Mouse (Mus musculus) embryonic stem cell, embryonic (primary cell): Measurements from ENCODE around the gene Men1.

ENCODE experiments used
- CTCF ChIA-PET, 4 experiments: fragments of 300-600 bp in 2 of 4; fragments of 350-600 bp in 2 of 4; sonication (Branson Sonifier 250); formaldehyde crosslinking; loops; one replicate each; lab custom pipeline; 2022; ENCODE audit warnings: inconsistent platforms in 2 of 4; lab: Charles Lee
- POLR2A ChIA-PET, 4 experiments: fragments of 300-600 bp in 2 of 4; fragments of 350-600 bp in 2 of 4; sonication (Branson Sonifier 250); formaldehyde crosslinking; loops; one replicate each; lab custom pipeline; 2022; ENCODE audit warnings: antibody characterized with exemption in 4 of 4, inconsistent platforms in 1 of 4; lab: Charles Lee

Men1 gene

GRCm38 (mm10) chr19:6354030-6354429, 19.3 kb downstream of the Men1 start:
- POLR2A ChIA-PET = interaction anchor here in 2 of 4 experiments (0.6 to 27.3 kb wide), 7 partner anchors 7 to 63 kb away, joined by 3 to 400 read pairs (median 7); partner anchors contain the start of genes Map4k2 (in 2 of the 2), Men1 (in 2 of the 2) and Sf1 (in 2 of the 2)
- CTCF ChIA-PET = interaction anchor here in 2 of 4 experiments (0.9 to 1.4 kb wide), 3 partner anchors 13 to 43 kb away, joined by 3 to 4 read pairs (median 3); partner anchors contain the start of gene Map4k2 (in 1 of the 2)

GRCm38 (mm10) chr19:6361291-6361690, 26.5 kb downstream of the Men1 start:
- POLR2A ChIA-PET = interaction anchor here in 1 of 4 experiments (16.9 to 19.7 kb wide), 2 partner anchors 17 to 21 kb away, joined by 400 to 493 read pairs; partner anchors contain the start of genes Map4k2, Men1 and Pygm
- CTCF ChIA-PET = interaction anchor here in 1 of 4 experiments (0.5 kb wide), 1 partner anchor 276 kb away, joined by 6 read pairs; no protein-coding TSS in a partner anchor

- CTCF ChIA-PET = interaction anchor here in 3 of 4 experiments (0.5 to 2.3 kb wide), 21 partner anchors 11 to 992 kb away, joined by 3 to 21 read pairs (median 4); partner anchors contain the start of genes Men1 (in 2 of the 3), Ap5b1 (in 1 of the 3), Arl2 (in 1 of the 3) and Batf2 (in 1 of the 3)
- POLR2A ChIA-PET = interaction anchor here (0.6 to 19.7 kb wide), 156 partner anchors 7 to 902 kb away, joined by 3 to 493 read pairs (median 4); partner anchors contain the start of genes Map4k2 (in 4 of the 4), Men1 (in 3 of the 4), Arl2 (in 2 of the 4) and Bad (in 2 of the 4)
Observed at GRCm38 (mm10) chr19:6363091-6363410, 28.3 kb downstream of the Men1 start.

GRCm38 (mm10) chr19:6363411-6364240, 28.8 kb downstream of the Men1 start, which contains the start of gene Sf1:
TSS of gene Sf1 (plus strand) at chr19:6363690.
- ChIA-PET POLR2A (interaction anchor here (0.6 to 19.7 kb wide), 171 partner anchors 8 to 902 kb away, joined by 3 to 493 read pairs (median 4); partner anchors contain the start of genes Map4k2 (in 4 of the 4), Ehd1 (in 3 of the 4), Men1 (in 3 of the 4) and Arl2 (in 2 of the 4)), CTCF (interaction anchor here in 3 of 4 experiments (0.5 to 2.3 kb wide), 24 partner anchors 10 to 993 kb away, joined by 3 to 21 read pairs (median 4); partner anchors contain the start of genes Men1 (in 2 of the 3), Ap5b1 (in 1 of the 3), Arl2 (in 1 of the 3) and Batf2 (in 1 of the 3))

- ChIA-PET POLR2A (interaction anchor here (0.6 to 19.7 kb wide), 81 partner anchors 9 to 875 kb away, joined by 3 to 493 read pairs (median 6); partner anchors contain the start of genes Ehd1 (in 3 of the 4), Map4k2 (in 3 of the 4), Men1 (in 3 of the 4) and Cdca5 (in 2 of the 4)), CTCF (interaction anchor here in 3 of 4 experiments (0.5 to 2.3 kb wide), 9 partner anchors 9 to 615 kb away, joined by 3 to 21 read pairs (median 4); partner anchors contain the start of gene Ehd1 (in 1 of the 3))
Observed at GRCm38 (mm10) chr19:6364317-6364725, 29.5 kb downstream of the Men1 start.

- POLR2A ChIA-PET = interaction anchor here (0.6 to 19.7 kb wide), 50 partner anchors 9 to 615 kb away, joined by 3 to 493 read pairs (median 8); partner anchors contain the start of genes Map4k2 (in 3 of the 4), Men1 (in 3 of the 4), Cdca5 (in 2 of the 4) and Ehd1 (in 2 of the 4)
Observed at GRCm38 (mm10) chr19:6364842-6365241, 30.1 kb downstream of the Men1 start.

GRCm38 (mm10) chr19:6370175-6370574, 35.4 kb downstream of the Men1 start:
- CTCF ChIA-PET = no interaction called here
- POLR2A ChIA-PET = interaction anchor here in 2 of 4 experiments (0.7 to 19.7 kb wide), 6 partner anchors 11 to 117 kb away, joined by 3 to 493 read pairs (median 4); partner anchors contain the start of gene Pygm (in 2 of the 2)

More at GRCm38 (mm10) chr19:6364842-6365241, 30.1 kb downstream of the Men1 start:
- CTCF ChIA-PET = interaction anchor here in 3 of 4 experiments (0.5 to 2.3 kb wide), 4 partner anchors 9 to 547 kb away, joined by 3 to 21 read pairs (median 6); no protein-coding TSS in a partner anchor

- CTCF ChIA-PET = interaction anchor here in 1 of 4 experiments (3.5 kb wide), 1 partner anchor 11 kb away, joined by 18 read pairs; the partner anchor contains the start of gene Pygm
- POLR2A ChIA-PET = interaction anchor here in 3 of 4 experiments (0.5 to 21.5 kb wide), 7 partner anchors 2 to 849 kb away, joined by 6 to 493 read pairs (median 22); partner anchors contain the start of genes Sf1 (in 2 of the 3) and Pygm (in 1 of the 3)
Observed at GRCm38 (mm10) chr19:6372433-6372832, 37.7 kb downstream of the Men1 start.

GRCm38 (mm10) chr19:6373539-6374400, 39.0 kb downstream of the Men1 start:
- ChIA-PET POLR2A (interaction anchor here (0.6 to 21.5 kb wide), 19 partner anchors 4 to 597 kb away, joined by 3 to 493 read pairs (median 5); partner anchors contain the start of genes Sf1 (in 4 of the 4), Pygm (in 2 of the 4), Capn1 (in 1 of the 4) and Map4k2 (in 1 of the 4)), CTCF (interaction anchor here (0.5 to 3.6 kb wide), 19 partner anchors 9 to 340 kb away, joined by 3 to 21 read pairs (median 3); partner anchors contain the start of genes Pygm (in 2 of the 4), Sf1 (in 2 of the 4) and Map4k2 (in 1 of the 4))

- POLR2A ChIA-PET = interaction anchor here (1.1 to 21.5 kb wide), 12 partner anchors 4 to 359 kb away, joined by 3 to 493 read pairs (median 6); partner anchors contain the start of genes Sf1 (in 3 of the 4), Pygm (in 2 of the 4), Capn1 (in 1 of the 4) and Map4k2 (in 1 of the 4)
- CTCF ChIA-PET = interaction anchor here (0.5 to 3.6 kb wide), 10 partner anchors 9 to 543 kb away, joined by 3 to 21 read pairs (median 4); partner anchors contain the start of genes Pygm (in 1 of the 4) and Sf1 (in 1 of the 4)
Observed at GRCm38 (mm10) chr19:6374571-6374970, 39.8 kb downstream of the Men1 start.

GRCm38 (mm10) chr19:6375423-6376254, 40.9 kb downstream of the Men1 start:
- CTCF ChIA-PET = interaction anchor here in 3 of 4 experiments (0.7 to 3.6 kb wide), 9 partner anchors 8 to 78 kb away, joined by 3 to 21 read pairs (median 3); partner anchors contain the start of genes Map4k2 (in 1 of the 3), Pygm (in 1 of the 3) and Sf1 (in 1 of the 3)

GRCm38 (mm10) chr19:6376255-6376564, 41.4 kb downstream of the Men1 start:
- ChIA-PET CTCF (interaction anchor here in 2 of 4 experiments (0.7 to 3.6 kb wide), 5 partner anchors 12 to 78 kb away, joined by 3 to 21 read pairs (median 3); partner anchors contain the start of genes Map4k2 (in 1 of the 2) and Sf1 (in 1 of the 2)), POLR2A (interaction anchor here in 3 of 4 experiments (0.7 to 21.5 kb wide), 9 partner anchors 6 to 37 kb away, joined by 3 to 493 read pairs (median 26); partner anchors contain the start of genes Sf1 (in 2 of the 3), Map4k2 (in 1 of the 3) and Pygm (in 1 of the 3))

More at GRCm38 (mm10) chr19:6375423-6376254, 40.9 kb downstream of the Men1 start:
- POLR2A ChIA-PET = interaction anchor here (0.7 to 21.5 kb wide), 13 partner anchors 5 to 772 kb away, joined by 3 to 493 read pairs (median 6); partner anchors contain the start of genes Sf1 (in 3 of the 4), Pygm (in 2 of the 4) and Map4k2 (in 1 of the 4)

GRCm38 (mm10) chr19:6376643-6377042, 41.9 kb downstream of the Men1 start:
- ChIA-PET POLR2A (interaction anchor here (0.9 to 21.5 kb wide), 12 partner anchors 6 to 100 kb away, joined by 3 to 493 read pairs (median 5); partner anchors contain the start of genes Sf1 (in 3 of the 4), Ehd1 (in 1 of the 4) and Pygm (in 1 of the 4)), CTCF (interaction anchor here in 3 of 4 experiments (0.6 to 1.9 kb wide), 4 partner anchors 12 to 25 kb away, joined by 5 to 6 read pairs (median 6); partner anchors contain the start of gene Sf1 (in 1 of the 3))

GRCm38 (mm10) chr19:6377327-6378040, 42.7 kb downstream of the Men1 start:
- CTCF ChIA-PET = interaction anchor here in 3 of 4 experiments (0.6 to 1.9 kb wide), 7 partner anchors 11 to 593 kb away, joined by 3 to 6 read pairs (median 5); partner anchors contain the start of genes Men1 (in 1 of the 3) and Sf1 (in 1 of the 3)
- POLR2A ChIA-PET = interaction anchor here in 3 of 4 experiments (0.9 to 21.5 kb wide), 16 partner anchors 5 to 101 kb away, joined by 3 to 493 read pairs (median 4); partner anchors contain the start of genes Sf1 (in 3 of the 3), Ehd1 (in 1 of the 3) and Pygm (in 1 of the 3)
